Mouse (Mus musculus) ES-Bruce4 (cell line): ENCODE measurements around the gene Lurap1l. TPM values are rescaled to one million over a fixed set of nuclear protein-coding genes. Genes with fewer than 3 reads are reported as not detected.

Source experiments
- H3K27ac ChIP-seq: 2 replicates; pipeline ENCODE4 v1.5.1; 2012; ENCODE audit warnings: low read length, inconsistent platforms; ENCODE audit not compliant: insufficient read depth
- H3K27me3 ChIP-seq: 2 replicates; pipeline ENCODE4 v1.6.1; 2012; ENCODE audit warnings: mild to moderate bottlenecking, low read length, inconsistent platforms; ENCODE audit not compliant: control insufficient read depth, poor library complexity, insufficient read depth, severe bottlenecking
- H3K36me3 ChIP-seq: 2 replicates; pipeline ENCODE4 v1.6.1; 2012; ENCODE audit warnings: inconsistent platforms, mild to moderate bottlenecking, low read length, moderate library complexity; ENCODE audit not compliant: control insufficient read depth, poor library complexity, insufficient read depth, severe bottlenecking
- H3K4me1 ChIP-seq: one replicate; pipeline ENCODE4 v1.8.1; 2011; ENCODE audit warnings: low read length; ENCODE audit not compliant: control insufficient read depth, insufficient read depth
- H3K4me3 ChIP-seq: 2 replicates; pipeline ENCODE4 v1.5.1; 2011; ENCODE audit warnings: low read depth, mild to moderate bottlenecking, low read length
- H3K9ac ChIP-seq: 2 replicates; pipeline ENCODE4 v1.6.1; 2012; ENCODE audit warnings: low read depth, mild to moderate bottlenecking, inconsistent platforms; ENCODE audit not compliant: poor library complexity, severe bottlenecking
- H3K9me3 ChIP-seq: replicated peaks from 2 replicates; pipeline ENCODE4 v1.6.1; 2012; ENCODE audit warnings: mild to moderate bottlenecking, low read length, inconsistent platforms; ENCODE audit not compliant: control insufficient read depth, poor library complexity, insufficient read depth, severe bottlenecking
- CTCF ChIP-seq: IDR thresholded peaks from one replicate; pipeline ENCODE4 v1.8.1; 2011; ENCODE audit warnings: low read depth, low read length
- EP300 ChIP-seq: IDR thresholded peaks from 2 replicates; pipeline ENCODE4 v1.6.1; 2011; ENCODE audit warnings: low read depth, low read length; ENCODE audit not compliant: insufficient read depth
- POLR2A ChIP-seq: IDR thresholded peaks from one replicate; pipeline ENCODE4 v1.8.1; 2011; ENCODE audit warnings: low read length; ENCODE audit not compliant: insufficient read depth
- polyA plus RNA-seq: library from polyadenylated mRNA; stranded (reverse); fragments of >200 nt; gene quantifications from 2 replicates; pipeline ENCODE4 v1.2.4, GENCODE M21; 2011; ENCODE audit warnings: low read depth; ENCODE audit not compliant: missing spikeins, insufficient read depth, insufficient read length

The Lurap1l gene
- 3.1 and 3.6 TPM in 2 replicates for polyA plus RNA-seq

DNA sequence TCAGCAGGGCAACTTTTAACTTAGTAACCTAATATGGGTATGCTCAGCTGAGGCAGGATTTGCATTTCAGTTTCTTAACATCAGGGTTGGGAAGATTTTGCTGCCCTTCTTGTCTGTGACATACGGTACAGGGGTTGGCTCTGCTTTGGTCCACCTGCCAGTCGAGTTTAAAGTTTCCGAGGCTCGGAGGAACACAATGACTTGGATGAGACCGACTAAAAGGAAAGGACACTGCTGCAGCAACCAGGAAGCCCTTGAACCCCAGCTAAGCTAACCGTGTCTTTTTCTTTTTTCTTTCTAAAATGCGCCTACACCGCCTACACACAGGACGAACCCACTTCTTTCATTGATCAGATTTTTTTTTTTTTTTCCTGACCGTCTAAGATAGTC, at the start of gene Lurap1l:
Lurap1l (plus strand) TSS at position 166 of the 390 bp plus-strand sequence.
- H3K27me3 ChIP-seq, result no peaks in the 10 kb centered on the region
- TF ChIP-seq POLR2A, result no peak
- TF ChIP-seq CTCF, result no peak
- no peak for TF ChIP-seq EP300
- H3K27ac ChIP-seq, result no peak within 1 kb of the TSS
- H3K9me3 ChIP-seq, result no peaks in the 10 kb centered on the region
- peak within 1 kb of the TSS; percentile 75 for H3K9ac ChIP-seq
- H3K4me1 ChIP-seq, result no peaks in the 10 kb centered on the region
- H3K36me3 ChIP-seq, result no peaks in the 10 kb centered on the region
- peak within 1 kb of the TSS; percentile 93 for H3K4me3 ChIP-seq

DNA sequence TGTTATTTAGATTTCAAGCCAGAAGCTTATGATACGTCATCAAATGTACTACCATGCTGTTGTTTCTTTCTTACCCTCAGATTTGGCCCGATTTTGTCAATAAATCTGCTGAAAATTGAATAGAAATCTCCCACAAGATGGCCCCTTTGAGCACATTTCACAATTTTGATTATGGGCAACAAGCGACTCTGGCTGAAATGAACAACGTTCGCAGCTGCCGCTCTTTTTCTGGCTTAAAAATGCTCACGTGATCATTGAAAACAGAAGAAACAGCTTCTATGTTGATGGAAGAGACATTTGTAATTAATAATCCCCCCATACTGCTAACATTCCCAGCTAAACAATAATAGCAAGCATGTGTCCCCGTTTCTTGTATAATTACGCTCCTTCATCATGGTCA, 47.5 kb upstream of the Lurap1l start:
- Histone ChIP-seq H3K36me3 (no peaks in the 10 kb centered on the region), H3K9me3 (no peaks in the 10 kb centered on the region), H3K4me1 (no peaks in the 10 kb centered on the region), H3K9ac (no peak overlapping the region), H3K27ac (no peak overlapping the region), H3K27me3 (no peaks in the 10 kb centered on the region), H3K4me3 (no peak overlapping the region)
- no peak for TF ChIP-seq EP300
- no peak for TF ChIP-seq CTCF
- TF ChIP-seq POLR2A, result no peak

- no peaks in the 10 kb centered on the region for H3K27me3 ChIP-seq
- no peak overlapping the region for H3K27ac ChIP-seq
- no peak for TF ChIP-seq EP300
- no peak for TF ChIP-seq CTCF
- TF ChIP-seq POLR2A, result no peak
- no peaks in the 10 kb centered on the region for H3K36me3 ChIP-seq
- H3K9ac ChIP-seq, result no peak overlapping the region
- H3K9me3 ChIP-seq, result no peaks in the 10 kb centered on the region
- no peak overlapping the region for H3K4me3 ChIP-seq
- no peaks in the 10 kb centered on the region for H3K4me1 ChIP-seq
Observed at GRCm38 (mm10) chr4:80863906-80864305, 46.5 kb upstream of the Lurap1l start.

DNA sequence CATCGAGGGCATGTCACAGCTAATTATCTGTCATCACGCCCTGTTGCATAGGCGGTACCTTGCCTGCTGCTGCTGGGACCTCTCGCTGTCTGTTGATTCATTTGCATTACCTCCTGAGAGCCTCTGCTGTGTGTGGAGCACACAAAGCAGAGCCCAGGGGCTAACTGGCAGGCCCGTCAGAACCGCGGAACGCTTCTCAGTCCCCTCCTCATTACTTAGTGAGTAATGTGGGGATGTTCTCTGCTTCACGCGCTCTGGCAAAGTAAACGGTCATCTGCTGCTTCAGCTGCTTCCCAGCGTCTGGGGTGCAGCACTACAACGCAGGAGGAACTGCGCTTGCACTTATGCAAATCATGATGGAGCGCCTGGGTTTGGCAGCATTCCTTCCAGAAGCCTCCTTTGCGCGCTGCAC, 45.9 kb upstream of the Lurap1l start:
- Histone ChIP-seq H3K27me3 (no peaks in the 10 kb centered on the region), H3K9me3 (no peaks in the 10 kb centered on the region), H3K27ac (no peak overlapping the region), H3K4me3 (peak overlapping the region; percentile 45), H3K9ac (no peak overlapping the region), H3K4me1 (no peaks in the 10 kb centered on the region), H3K36me3 (no peaks in the 10 kb centered on the region)
- 0 out of 2 replicates have a peak, but pooled peaks have one; percentile 32 for TF ChIP-seq EP300
- no peak for TF ChIP-seq POLR2A

DNA sequence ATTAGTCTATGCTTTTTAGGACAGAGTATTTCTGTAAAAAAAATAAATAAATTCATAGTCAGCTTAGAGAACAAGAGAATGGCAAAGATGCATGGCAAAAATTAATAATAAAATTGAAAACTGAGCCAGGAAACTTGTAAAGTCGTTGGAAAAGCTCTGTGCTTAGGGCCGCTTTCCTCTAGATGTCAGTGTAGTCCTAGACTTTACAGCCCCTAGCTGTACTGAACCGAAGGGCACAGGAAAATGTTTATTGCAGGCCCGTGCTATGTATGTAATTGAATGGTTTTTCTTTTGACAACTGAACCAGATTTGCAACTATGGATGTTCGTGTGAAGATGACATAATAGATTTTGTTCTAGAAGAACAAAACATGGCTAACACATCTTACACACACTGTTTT, 44.4 kb upstream of the Lurap1l start:
- no peak overlapping the region for H3K27ac ChIP-seq
- TF ChIP-seq CTCF (peak; percentile 9), POLR2A (no peak), EP300 (no peak)
- no peak overlapping the region for H3K9ac ChIP-seq
- no peaks in the 10 kb centered on the region for H3K36me3 ChIP-seq
- no peaks in the 10 kb centered on the region for H3K4me1 ChIP-seq
- H3K27me3 ChIP-seq, result no peaks in the 10 kb centered on the region
- H3K4me3 ChIP-seq, result no peak overlapping the region
- H3K9me3 ChIP-seq, result no peaks in the 10 kb centered on the region

DNA sequence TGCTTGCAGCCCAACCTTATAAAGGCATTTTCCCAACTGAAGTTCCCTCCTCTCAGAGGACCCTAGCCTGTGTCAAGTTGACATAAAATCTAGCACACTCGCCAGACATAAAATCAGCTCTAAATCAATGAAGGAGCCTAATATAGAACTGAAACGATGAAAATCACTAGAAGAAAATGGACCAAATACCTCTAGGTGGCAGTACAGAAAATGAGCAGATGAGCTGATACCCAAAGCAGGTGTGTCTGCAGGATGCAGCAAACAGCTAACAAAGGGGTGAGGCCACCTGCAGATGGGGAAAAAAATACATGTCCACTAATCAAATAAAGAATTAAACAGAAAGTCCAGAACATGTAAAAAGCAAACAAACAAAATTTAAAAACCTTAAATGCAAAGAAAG, 40.8 kb upstream of the Lurap1l start:
- no peak overlapping the region for H3K27ac ChIP-seq
- H3K9ac ChIP-seq, result no peak overlapping the region
- TF ChIP-seq CTCF, result no peak
- H3K36me3 ChIP-seq, result no peaks in the 10 kb centered on the region
- no peaks in the 10 kb centered on the region for H3K27me3 ChIP-seq
- no peaks in the 10 kb centered on the region for H3K9me3 ChIP-seq
- H3K4me3 ChIP-seq, result no peak overlapping the region
- peaks cover 2% of the 10 kb centered on the region for H3K4me1 ChIP-seq
